Mouse (Mus musculus) intestine, embryonic 16.5 days (tissue): Measurements from ENCODE around the gene Gpld1. TPM values are rescaled to one million over a fixed set of nuclear protein-coding genes. Genes with fewer than 3 reads are reported as not detected.

ENCODE experiments used
- ATAC-seq: fragments of 200-750 bp; cut with Nextera tagmentation; 2 replicates; pipeline ENCODE4 v1.8.0; 2017; ENCODE audit warnings: moderate TSS enrichment, moderate library complexity
- H3K27ac ChIP-seq: fragments of 300-500 bp; sonication (generic); 2 replicates; pipeline ENCODE4 v1.5.1; 2014; ENCODE audit warnings: mild to moderate bottlenecking, low read length
- H3K27me3 ChIP-seq: fragments of 300-500 bp; sonication (generic); replicated peaks from 2 replicates; pipeline ENCODE4 v1.6.1; 2014; ENCODE audit warnings: low read length, control low read depth, mixed read lengths; ENCODE audit not compliant: control insufficient read depth, insufficient read depth
- H3K36me3 ChIP-seq: fragments of 300-500 bp; sonication (generic); 2 replicates; pipeline ENCODE4 v1.6.1; 2014; ENCODE audit warnings: low read length, control low read depth; ENCODE audit not compliant: control insufficient read depth, insufficient read depth
- H3K4me1 ChIP-seq: fragments of 300-500 bp; sonication (generic); 2 replicates; pipeline ENCODE4 v1.6.1; 2014; ENCODE audit warnings: low read length, control low read depth, mixed read lengths; ENCODE audit not compliant: control insufficient read depth, insufficient read depth
- H3K4me2 ChIP-seq: fragments of 300-500 bp; sonication (generic); 2 replicates; pipeline ENCODE4 v1.6.1; 2014; ENCODE audit warnings: low read depth, low read length, control low read depth
- H3K4me3 ChIP-seq: fragments of 300-500 bp; sonication (generic); 2 replicates; pipeline ENCODE4 v1.5.1; 2014; ENCODE audit warnings: mild to moderate bottlenecking, low read length
- H3K9ac ChIP-seq: fragments of 300-500 bp; sonication (generic); 2 replicates; pipeline ENCODE4 v1.6.1; 2014; ENCODE audit warnings: low read depth, low read length
- H3K9me3 ChIP-seq: fragments of 300-500 bp; sonication (generic); 2 replicates; pipeline ENCODE4 v1.6.1; 2016; ENCODE audit warnings: low read length, control low read depth; ENCODE audit not compliant: control insufficient read depth
- WGBS: fragments of 180-500 bp; shearing (Covaris S2); extraction: QIAGEN DNeasy Blood & Tissue Kit; methylation state at CpG from one replicate; pipeline ENCODE4 v1.1.7; 2014; 5-methylcytosine and 5-hydroxymethylcytosine counted together
- polyA plus RNA-seq: library from polyadenylated mRNA; unstranded; fragments of >200 nt; fragmentation: Nextera tagmentation; extraction: Ambion mirVana; gene quantifications from 2 replicates; pipeline ENCODE4 v1.2.1, GENCODE M21; 2015

Gpld1 gene
- polyA plus RNA-seq, 1 experiment from 2014 or later, result 2.4 TPM

DNA sequence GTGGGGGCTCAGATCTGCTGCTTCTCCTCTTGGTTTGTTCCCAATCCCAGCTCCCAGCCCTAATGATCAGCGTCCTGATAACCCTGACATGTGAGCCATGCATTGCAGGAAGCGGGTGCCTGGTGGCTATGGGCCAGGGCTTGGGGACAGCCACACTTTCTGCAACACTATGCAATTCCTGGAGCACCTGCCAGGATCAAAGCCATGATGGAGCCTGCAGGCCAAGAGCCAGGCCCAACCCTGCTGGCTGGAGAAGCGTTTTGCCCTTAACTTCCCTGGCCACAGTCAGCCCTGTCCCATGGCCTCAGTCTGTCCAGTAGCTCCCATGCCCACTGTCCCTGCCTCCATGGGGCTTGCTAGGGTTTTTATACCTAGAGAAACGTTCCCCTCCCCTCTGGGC is 79.4 kb downstream of the Gpld1 start:
- 75% methylated on average over 4 of the region's 4 CpGs for WGBS

DNA sequence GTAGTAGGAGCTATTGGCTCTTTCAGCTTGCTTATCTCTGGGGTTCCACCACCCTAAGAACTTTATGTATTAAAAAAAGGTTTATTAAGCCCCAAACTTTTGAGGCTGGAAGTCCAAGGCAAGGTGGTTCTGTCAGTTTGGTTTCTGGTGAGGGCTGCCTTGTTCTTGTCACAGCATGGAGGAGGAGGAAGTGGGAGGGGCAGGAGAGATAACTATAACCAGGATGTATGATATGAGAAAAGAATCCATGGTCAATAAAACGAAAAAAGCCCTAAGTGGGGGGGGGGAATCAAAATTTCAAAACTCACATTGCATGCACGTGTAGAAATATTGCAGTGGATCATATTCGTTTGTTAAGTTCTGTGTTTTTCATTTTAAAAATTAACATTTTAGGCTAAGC is 80.2 kb downstream of the Gpld1 start:
- Histone ChIP-seq H3K4me2 (no peak overlapping the region), H3K27me3 (no peaks in the 10 kb centered on the region), H3K9me3 (no peaks in the 10 kb centered on the region), H3K9ac (no peak overlapping the region), H3K27ac (no peak overlapping the region), H3K36me3 (no peaks in the 10 kb centered on the region), H3K4me3 (no peak overlapping the region), H3K4me1 (peaks cover 19% of the 10 kb centered on the region)
- ATAC-seq, result no peak
- WGBS, result 66% methylated on average over 3 of the region's 3 CpGs

More for the DNA sequence above, 79.4 kb downstream of the Gpld1 start:
- no peak overlapping the region for H3K9ac ChIP-seq
- no peak for ATAC-seq
- no peak overlapping the region for H3K27ac ChIP-seq
- no peak overlapping the region for H3K4me3 ChIP-seq
- no peaks in the 10 kb centered on the region for H3K27me3 ChIP-seq
- no peak overlapping the region for H3K4me2 ChIP-seq
- peaks cover 18% of the 10 kb centered on the region for H3K4me1 ChIP-seq
- no peaks in the 10 kb centered on the region for H3K9me3 ChIP-seq
- H3K36me3 ChIP-seq, result no peaks in the 10 kb centered on the region

DNA sequence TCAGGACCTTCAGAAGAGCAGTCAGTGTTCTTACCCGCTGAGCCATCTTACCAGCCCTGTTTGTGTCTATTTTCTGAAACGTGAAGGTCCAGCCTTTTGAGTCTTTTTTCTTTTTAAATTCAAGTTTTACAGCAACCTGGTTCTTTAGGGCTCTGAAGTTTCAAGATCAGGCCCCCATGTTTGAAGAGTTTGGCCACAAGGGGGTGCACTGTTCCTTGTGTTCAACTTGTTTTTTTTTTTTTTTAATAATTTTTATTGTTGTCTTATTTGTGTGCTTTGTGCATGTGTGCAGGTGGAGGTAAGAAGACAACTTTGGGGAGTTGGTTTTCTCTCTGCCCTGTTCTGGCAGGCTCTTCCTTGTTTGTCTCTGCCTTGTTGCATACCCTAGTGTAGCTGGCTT is 81.7 kb downstream of the Gpld1 start:
- Histone ChIP-seq H3K27me3 (no peaks in the 10 kb centered on the region), H3K27ac (no peak overlapping the region), H3K4me3 (no peak overlapping the region), H3K36me3 (no peaks in the 10 kb centered on the region), H3K4me2 (no peak overlapping the region), H3K4me1 (peaks cover 8% of the 10 kb centered on the region), H3K9me3 (no peaks in the 10 kb centered on the region), H3K9ac (no peak overlapping the region)
- no peak for ATAC-seq
- WGBS, result 32% methylated on average over 2 of the region's 2 CpGs

DNA sequence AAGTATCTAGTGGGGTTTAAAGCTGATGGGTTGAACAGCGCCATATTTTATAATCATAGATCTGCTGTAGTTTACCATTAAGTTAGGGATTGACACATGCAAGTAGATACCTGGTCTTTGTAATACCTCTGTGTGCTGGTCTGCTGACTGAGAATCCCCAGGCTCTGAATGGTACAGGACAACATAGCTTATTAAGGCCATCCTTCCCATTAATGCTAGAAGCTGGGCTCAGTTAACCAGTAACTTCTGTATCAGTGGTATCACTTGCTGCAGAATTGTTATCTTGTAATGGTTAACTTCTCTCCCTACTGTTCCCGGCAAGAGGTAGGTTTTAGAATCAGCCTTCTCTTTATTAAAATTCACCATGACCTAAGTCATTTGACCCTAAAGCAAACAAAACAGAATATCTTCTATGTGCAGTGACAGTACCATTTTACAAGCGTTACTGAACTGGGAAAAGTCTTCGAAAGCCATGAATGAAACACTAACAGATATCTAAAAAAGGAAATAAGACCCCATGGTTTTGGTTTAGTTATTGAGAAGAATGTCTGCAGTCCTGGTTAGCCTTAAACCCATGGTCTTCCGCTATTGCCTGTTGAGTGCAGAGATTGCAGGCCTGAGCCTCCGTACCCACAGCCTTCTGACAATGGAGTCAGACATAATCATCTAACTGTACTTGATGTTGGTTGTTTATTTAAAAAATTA is 83.6 kb downstream of the Gpld1 start:
- Histone ChIP-seq H3K4me1 (peaks cover 5% of the 10 kb centered on the region; the same call in 1 of the 2 replicates), H3K27me3 (no peaks in the 10 kb centered on the region), H3K36me3 (no peaks in the 10 kb centered on the region), H3K4me3 (no peak overlapping the region), H3K4me2 (no peak overlapping the region), H3K9ac (no peak overlapping the region), H3K9me3 (no peaks in the 10 kb centered on the region), H3K27ac (no peak overlapping the region)
- peak; percentile 83 for ATAC-seq
- WGBS, result 59% methylated on average over 6 of the region's 6 CpGs

DNA sequence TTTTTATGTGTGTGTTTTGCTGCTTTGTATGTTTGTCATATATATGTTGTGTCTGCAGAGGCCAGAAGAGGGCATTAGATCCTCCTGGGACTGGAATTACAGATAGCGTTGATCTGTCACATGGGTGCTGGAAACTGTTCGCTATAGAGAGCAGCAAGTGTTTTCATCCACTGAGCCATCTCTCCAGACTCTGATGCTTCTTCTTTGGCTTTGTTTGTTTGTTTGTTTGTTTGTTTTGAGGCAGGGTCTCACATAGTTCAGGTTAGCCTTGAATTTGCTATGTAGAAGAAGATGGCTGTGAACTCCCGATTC is 84.1 kb downstream of the Gpld1 start:
- no peak overlapping the region for H3K4me2 ChIP-seq
- 82% methylated on average over 3 of the region's 3 CpGs for WGBS

DNA sequence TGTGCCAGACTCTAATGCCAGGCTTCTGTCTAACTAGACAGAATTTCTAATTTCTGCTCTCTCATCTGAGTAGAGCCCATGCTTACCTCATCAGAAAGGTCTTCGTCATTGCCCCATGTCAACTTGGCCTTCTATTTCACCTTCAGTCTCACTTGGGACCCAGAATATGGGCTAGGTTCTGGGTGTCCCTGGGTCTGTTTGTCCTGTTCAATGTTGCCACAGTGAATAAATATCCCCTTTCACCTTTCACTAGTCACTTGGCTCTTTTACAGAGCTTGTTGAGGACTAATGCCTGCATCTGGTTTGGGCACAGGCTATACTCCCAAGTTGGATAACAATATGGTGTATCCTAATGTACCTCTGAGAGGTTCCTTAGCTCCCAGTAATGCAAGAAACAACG is 96.5 kb downstream of the Gpld1 start:
- no peaks in the 10 kb centered on the region for H3K9me3 ChIP-seq
- no peak overlapping the region for H3K4me2 ChIP-seq
- WGBS, result 79% methylated on average over 2 of the region's 2 CpGs
- no peaks in the 10 kb centered on the region for H3K27me3 ChIP-seq
- no peaks in the 10 kb centered on the region for H3K36me3 ChIP-seq
- no peak overlapping the region for H3K4me3 ChIP-seq
- no peak overlapping the region for H3K9ac ChIP-seq
- no peaks in the 10 kb centered on the region for H3K4me1 ChIP-seq
- H3K27ac ChIP-seq, result no peak overlapping the region
- ATAC-seq, result no peak

More for the DNA sequence above, 84.1 kb downstream of the Gpld1 start:
- peaks cover 5% of the 10 kb centered on the region; the same call in 1 of the 2 replicates for H3K4me1 ChIP-seq
- no peaks in the 10 kb centered on the region for H3K9me3 ChIP-seq
- ATAC-seq, result peak; percentile 50
- no peak overlapping the region for H3K9ac ChIP-seq
- H3K27ac ChIP-seq, result no peak overlapping the region
- H3K4me3 ChIP-seq, result no peak overlapping the region
- no peaks in the 10 kb centered on the region for H3K36me3 ChIP-seq
- no peaks in the 10 kb centered on the region for H3K27me3 ChIP-seq

Other genes with a start within 250 kb of the Gpld1 start
- not detected in 2 replicates for gene Armh2, start 201.9 kb upstream of the Gpld1 start, polyA plus RNA-seq
- 81.9 and 90.3 TPM in 2 replicates for gene Gmnn, start 181.2 kb upstream of the Gpld1 start, polyA plus RNA-seq
- gene BC005537, start 141.5 kb upstream of the Gpld1 start, polyA plus RNA-seq, result 9.4 and 9.6 TPM in 2 replicates
- 201 and 219 TPM in 2 replicates for gene Acot13, start 111.6 kb upstream of the Gpld1 start, polyA plus RNA-seq
- gene Tdp2, start 111.5 kb upstream of the Gpld1 start, polyA plus RNA-seq, result 52.8 TPM in 2 replicates
- 2.1 and 2.7 TPM in 2 replicates for gene D130043K22Rik, start 98.0 kb upstream of the Gpld1 start, polyA plus RNA-seq
- gene Aldh5a1, start 5.5 kb upstream of the Gpld1 start, polyA plus RNA-seq, result 8.1 TPM in 2 replicates
- gene Mrs2, start 77.2 kb downstream of the Gpld1 start, polyA plus RNA-seq, result 15.8 and 17.1 TPM in 2 replicates
- 0.45 and 0.98 TPM in 2 replicates for gene Dcdc2a, start 112.9 kb downstream of the Gpld1 start, polyA plus RNA-seq